Mouse (Mus musculus) brain, embryonic 14.5 days (tissue): ENCODE data around the gene Rnf24.

Source experiments
- CTCF ChIP-seq: fragments of 200-500 bp; IDR thresholded peaks from 2 replicates; pipeline ENCODE4 v1.5.1; 2012; ENCODE audit warnings: inconsistent platforms, mild to moderate bottlenecking, moderate library complexity, borderline replicate concordance; ENCODE audit not compliant: insufficient read depth, insufficient read length; ENCODE audit errors: extremely low read depth
- POLR2A ChIP-seq: fragments of 200-500 bp; IDR thresholded peaks from 2 replicates; pipeline ENCODE4 v1.6.1; 2012; ENCODE audit warnings: mild to moderate bottlenecking, inconsistent platforms, borderline replicate concordance; ENCODE audit not compliant: poor library complexity, insufficient read depth, insufficient read length, severe bottlenecking; ENCODE audit errors: extremely low read depth

GRCm38 (mm10) chr2:131373656-131374055, 21.0 kb upstream of the Rnf24 start:
- TF ChIP-seq POLR2A (no peak), CTCF (no peak)
